Mouse (Mus musculus): ENCODE data around the gene Dnajc15.
A peak's percentile ranks its signal among the peaks of the same experiment; 100 is the strongest.
"Not testable (repeated sequence)": the region's sequence is repeated elsewhere in the genome, so short reads cannot be mapped to it uniquely, and the experiment has no call there.

Gene Dnajc15

GRCm38 (mm10) chr14:77874304-77875241 is at the start of gene Dnajc15:
TSS of gene Dnajc15 (minus strand) at chr14:77875125.
- DNase-seq (ENCODE audit: low spot score): peak; percentile 79

- no peak for DNase-seq (ENCODE audit: low spot score)
Observed at GRCm38 (mm10) chr14:77923076-77923865, 48.3 kb upstream of the Dnajc15 start.

- no peak for DNase-seq (ENCODE audit: low spot score)
Observed at GRCm38 (mm10) chr14:77921641-77922040, 46.7 kb upstream of the Dnajc15 start.

GRCm38 (mm10) chr14:77915776-77916175 is 40.9 kb upstream of the Dnajc15 start:
- DNase-seq (ENCODE audit: low spot score): no peak

GRCm38 (mm10) chr14:77906586-77906985 is 31.7 kb upstream of the Dnajc15 start:
- no peak for DNase-seq (ENCODE audit: low spot score)

GRCm38 (mm10) chr14:77905466-77905865 is 30.5 kb upstream of the Dnajc15 start:
- DNase-seq (ENCODE audit: low spot score): no peak

GRCm38 (mm10) chr14:77904171-77904762 is 29.3 kb upstream of the Dnajc15 start, which contains the start of gene Epsti1:
TSS of gene Epsti1 (plus strand) at chr14:77904239.
- no peak for DNase-seq (ENCODE audit: low spot score)

GRCm38 (mm10) chr14:77902541-77902940 is 27.6 kb upstream of the Dnajc15 start:
- no peak for DNase-seq (ENCODE audit: low spot score)

- peak; percentile 60 for DNase-seq (ENCODE audit: low spot score)
Observed at GRCm38 (mm10) chr14:77895951-77896350, 21.0 kb upstream of the Dnajc15 start.

GRCm38 (mm10) chr14:77889911-77890310 is 15.0 kb upstream of the Dnajc15 start:
- no peak for DNase-seq (ENCODE audit: low spot score)

GRCm38 (mm10) chr14:77886941-77887340 is 12.0 kb upstream of the Dnajc15 start:
- no peak for DNase-seq (ENCODE audit: low spot score)

GRCm38 (mm10) chr14:77886376-77886775 is 11.5 kb upstream of the Dnajc15 start:
- DNase-seq (ENCODE audit: low spot score): no peak

GRCm38 (mm10) chr14:77882669-77883068 is 7.7 kb upstream of the Dnajc15 start:
- no peak for DNase-seq (ENCODE audit: low spot score)

- DNase-seq (ENCODE audit: low spot score): no peak
Observed at GRCm38 (mm10) chr14:77881998-77882397, 7.1 kb upstream of the Dnajc15 start.

- not testable (repeated sequence) for DNase-seq (ENCODE audit: low spot score)
Observed at GRCm38 (mm10) chr14:77877876-77878275, 3.0 kb upstream of the Dnajc15 start.

GRCm38 (mm10) chr14:77876199-77876598 is 1.3 kb upstream of the Dnajc15 start:
- no peak for DNase-seq (ENCODE audit: low spot score)

- no peak for DNase-seq (ENCODE audit: low spot score)
Observed at GRCm38 (mm10) chr14:77871380-77871975, 3.4 kb downstream of the Dnajc15 start.

- no peak for DNase-seq (ENCODE audit: low spot score)
Observed at GRCm38 (mm10) chr14:77870926-77871325, 4.0 kb downstream of the Dnajc15 start.

- DNase-seq (ENCODE audit: low spot score): peak; percentile 28
Observed at GRCm38 (mm10) chr14:77867601-77868000, 7.3 kb downstream of the Dnajc15 start.

GRCm38 (mm10) chr14:77864510-77864909 is 10.4 kb downstream of the Dnajc15 start:
- no peak for DNase-seq (ENCODE audit: low spot score)

GRCm38 (mm10) chr14:77864051-77864450 is 10.9 kb downstream of the Dnajc15 start:
- DNase-seq (ENCODE audit: low spot score): peak; percentile 37

Measured in adipocyte (in vitro differentiated cells).